Mouse (Mus musculus) stomach, postnatal 0 days (tissue): ENCODE measurements at regions not wholly inside any gene's neighbourhood (a gene's known extent, or its start where the extent isn't known, plus 50 kb on each side); places are given as distances from the start of the nearest gene placed in this dataset.

Experiments used
- ATAC-seq: fragments of 200-750 bp; cut with Nextera tagmentation; 2 replicates; pipeline ENCODE4 v1.8.0; 2017; ENCODE audit not compliant: low FRiP score, low TSS enrichment
- DNase-seq: peaks from one replicate; pipeline ENCODE4 v3.0.0-alpha.2; 2016; ENCODE audit warnings: low spot score
- H3K27ac ChIP-seq: fragments of 300-500 bp; sonication (generic); replicated peaks from 2 replicates; pipeline ENCODE4 v1.5.1; 2014; ENCODE audit warnings: mild to moderate bottlenecking, control low read depth
- H3K27me3 ChIP-seq: fragments of 300-500 bp; sonication (generic); 2 replicates; pipeline ENCODE4 v1.6.1; 2014; ENCODE audit warnings: low read length; ENCODE audit not compliant: control insufficient read depth, insufficient read depth
- H3K36me3 ChIP-seq: fragments of 300-500 bp; sonication (generic); 2 replicates; pipeline ENCODE4 v1.6.1; 2014; ENCODE audit warnings: low read length, mixed read lengths; ENCODE audit not compliant: control insufficient read depth, insufficient read depth
- H3K4me1 ChIP-seq: fragments of 300-500 bp; sonication (generic); replicated peaks from 2 replicates; pipeline ENCODE4 v1.6.1; 2014; ENCODE audit warnings: antibody characterized with exemption; ENCODE audit not compliant: control insufficient read depth, insufficient read depth
- H3K4me2 ChIP-seq: fragments of 300-500 bp; sonication (generic); replicated peaks from 2 replicates; pipeline ENCODE4 v1.6.1; 2014; ENCODE audit warnings: low read depth, mild to moderate bottlenecking, control low read depth, moderate library complexity
- H3K4me3 ChIP-seq: fragments of 300-500 bp; sonication (generic); 2 replicates; pipeline ENCODE4 v1.5.1; 2014; ENCODE audit warnings: low read depth, low read length, control low read depth
- H3K9ac ChIP-seq: fragments of 300-500 bp; sonication (generic); 2 replicates; pipeline ENCODE4 v1.6.1; 2014; ENCODE audit warnings: mild to moderate bottlenecking, low read length, control low read depth, mixed read lengths
- H3K9me3 ChIP-seq: fragments of 300-500 bp; sonication (generic); 2 replicates; pipeline ENCODE4 v1.6.1; 2016; ENCODE audit warnings: low read length; ENCODE audit not compliant: control insufficient read depth
- CTCF ChIP-seq: IDR thresholded peaks from 2 replicates; pipeline ENCODE4 v1.5.1; 2016; ENCODE audit warnings: antibody characterized with exemption, low read depth, mild to moderate bottlenecking, moderate library complexity
- EP300 ChIP-seq: optimal IDR thresholded peaks from 2 replicates; pipeline ENCODE3; 2016; ENCODE audit warnings: antibody characterized with exemption
- WGBS: fragments of 180-500 bp; shearing (Covaris S2); extraction: QIAGEN DNeasy Blood & Tissue Kit; methylation state at CpG from one replicate; pipeline ENCODE4 v1.1.7; 2014; 5-methylcytosine and 5-hydroxymethylcytosine counted together

DNA sequence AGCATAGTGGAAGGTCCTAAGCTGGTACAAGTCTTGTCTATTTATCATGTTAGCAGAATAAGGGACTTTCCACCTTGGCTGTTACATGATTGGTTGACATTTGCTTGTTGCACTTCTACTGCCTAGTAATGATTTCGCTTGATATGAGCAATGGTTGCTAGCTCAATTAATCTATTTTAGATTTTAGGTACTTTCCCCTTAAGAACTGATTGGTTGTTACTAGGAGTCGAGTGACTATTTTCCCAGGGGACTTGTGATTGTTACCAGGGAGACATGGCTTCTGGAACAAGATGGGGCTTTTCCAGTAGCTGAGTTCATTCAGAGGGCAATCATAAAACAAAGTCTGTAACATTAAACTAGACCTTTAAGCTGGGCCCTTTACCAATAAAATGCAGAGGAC lies 100.9 kb downstream of the Nup35 start:
- H3K27me3 ChIP-seq: no peaks in the 10 kb centered on the region
- WGBS: 56% methylated on average over 2 of the region's 2 CpGs
- no peak for ATAC-seq

DNA sequence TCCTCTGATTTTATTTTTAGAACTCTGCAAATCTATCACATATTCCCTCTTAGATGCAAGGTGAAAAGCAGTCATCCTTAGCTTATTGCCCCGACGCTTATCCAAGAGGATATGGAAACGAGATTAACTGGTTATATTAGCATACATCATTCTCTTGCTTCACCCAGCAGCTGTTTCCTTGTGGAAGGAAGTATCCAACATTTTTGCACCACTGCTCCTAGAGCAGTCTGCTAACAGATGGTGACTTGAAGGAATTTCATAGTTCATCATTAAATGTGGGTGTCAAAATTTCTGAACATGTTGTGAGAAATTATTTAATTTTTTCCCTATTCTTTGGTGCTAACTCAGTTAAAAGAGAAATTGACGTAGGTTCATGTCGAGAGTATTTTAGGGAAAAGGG lies 107.0 kb downstream of the Nup35 start:
- ATAC-seq: no peak
- 43% methylated on average over 5 of the region's 5 CpGs for WGBS

More for the DNA sequence above, 100.9 kb downstream of the Nup35 start:
- Histone ChIP-seq H3K9me3 (no peaks in the 10 kb centered on the region), H3K9ac (no peak overlapping the region), H3K36me3 (no peaks in the 10 kb centered on the region), H3K4me2 (no peak overlapping the region), H3K27ac (no peak overlapping the region), H3K4me1 (no peaks in the 10 kb centered on the region), H3K4me3 (no peak overlapping the region)
- TF ChIP-seq CTCF (no peak), EP300 (no peak)
- DNase-seq: no peak

DNA sequence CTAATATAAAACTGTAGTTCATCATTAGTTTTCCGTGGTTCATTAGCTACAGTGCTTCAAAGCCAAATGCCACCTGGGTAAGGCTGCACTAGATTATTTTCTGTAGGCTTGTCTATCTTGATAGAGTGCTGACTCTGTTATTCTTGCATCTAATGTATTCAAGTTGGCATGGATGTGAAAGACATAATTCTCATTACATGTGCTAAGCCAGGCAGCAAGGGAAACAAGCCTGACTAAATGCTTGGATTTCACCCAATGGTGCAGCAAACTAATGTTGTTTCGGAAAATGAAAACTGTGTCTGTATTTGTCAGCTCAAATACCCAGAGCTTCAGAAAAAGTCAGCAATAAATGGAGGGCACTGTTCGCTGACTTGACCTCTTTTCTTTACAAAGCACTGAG lies 114.3 kb downstream of the Nup35 start:
- Histone ChIP-seq H3K4me3 (no peak overlapping the region), H3K36me3 (no peaks in the 10 kb centered on the region), H3K27ac (no peak overlapping the region), H3K4me1 (no peaks in the 10 kb centered on the region), H3K9me3 (no peaks in the 10 kb centered on the region), H3K27me3 (no peaks in the 10 kb centered on the region), H3K9ac (no peak overlapping the region), H3K4me2 (no peak overlapping the region)
- DNase-seq (no peak), ATAC-seq (no peak)
- WGBS: 79% methylated on average over 3 of the region's 3 CpGs
- TF ChIP-seq EP300 (no peak), CTCF (no peak)

More for the DNA sequence above, 107.0 kb downstream of the Nup35 start:
- no peak for TF ChIP-seq EP300
- TF ChIP-seq CTCF: no peak
- Histone ChIP-seq H3K4me2 (no peak overlapping the region), H3K36me3 (no peaks in the 10 kb centered on the region), H3K4me3 (no peak overlapping the region), H3K9me3 (no peaks in the 10 kb centered on the region), H3K27me3 (no peaks in the 10 kb centered on the region), H3K4me1 (no peaks in the 10 kb centered on the region), H3K27ac (no peak overlapping the region), H3K9ac (no peak overlapping the region)
- no peak for DNase-seq

DNA sequence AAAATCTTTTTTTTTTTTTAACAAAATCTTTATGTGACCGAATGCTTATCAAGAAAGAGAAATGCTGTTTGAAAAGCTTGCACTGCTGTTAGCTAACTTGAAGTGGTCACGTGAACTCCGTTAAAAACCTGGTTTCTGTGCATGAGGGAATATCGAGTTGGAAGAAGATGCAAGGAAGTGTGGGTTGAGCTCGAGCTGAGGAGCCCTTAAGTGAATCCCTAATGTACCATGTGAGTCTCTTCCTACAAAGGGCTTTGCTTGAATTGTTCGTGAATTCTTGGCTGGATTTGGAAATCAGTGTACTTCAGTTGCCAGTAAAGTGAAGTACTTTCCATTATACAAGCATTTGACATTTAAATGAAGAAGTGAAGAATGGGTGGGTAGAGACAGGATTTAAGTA lies 129.7 kb downstream of the Nup35 start:
- DNase-seq (no peak), ATAC-seq (no peak)
- Histone ChIP-seq H3K27me3 (no peaks in the 10 kb centered on the region), H3K9me3 (no peaks in the 10 kb centered on the region), H3K36me3 (no peaks in the 10 kb centered on the region), H3K27ac (no peak overlapping the region), H3K4me3 (no peak overlapping the region), H3K4me2 (no peak overlapping the region), H3K9ac (no peak overlapping the region), H3K4me1 (no peaks in the 10 kb centered on the region)
- TF ChIP-seq CTCF (no peak), EP300 (no peak)
- WGBS: 68% methylated on average over 6 of the region's 6 CpGs

DNA sequence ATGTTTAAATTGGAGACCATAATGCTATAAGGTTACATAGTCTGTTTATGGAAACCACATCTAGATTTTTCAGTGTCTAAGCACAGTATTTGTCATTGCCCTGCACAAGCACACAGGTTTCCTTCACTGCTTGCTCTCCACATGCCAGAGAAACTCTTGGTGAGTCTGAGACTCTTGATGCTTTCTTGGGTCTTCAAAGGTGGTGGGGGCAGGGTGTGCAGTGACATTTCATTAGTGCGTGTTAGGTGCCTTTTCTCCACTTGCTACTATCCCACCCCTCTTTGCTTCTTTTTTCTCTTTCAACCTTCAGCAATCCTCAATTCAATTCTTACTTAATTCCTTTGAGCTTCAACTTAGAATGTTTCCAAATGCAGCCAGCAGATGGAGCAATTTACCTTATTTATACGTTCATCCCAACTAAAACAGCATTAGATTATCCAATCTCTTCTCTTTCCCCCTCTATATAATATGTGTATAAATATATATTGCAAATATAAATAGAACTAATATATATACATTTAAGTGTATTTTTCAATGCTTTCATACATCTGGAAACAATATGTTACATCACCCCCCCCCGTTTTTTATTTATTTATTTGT lies 145.1 kb downstream of the Nup35 start:
- Histone ChIP-seq H3K4me1 (no peaks in the 10 kb centered on the region), H3K4me3 (no peak overlapping the region), H3K27me3 (no peaks in the 10 kb centered on the region), H3K36me3 (no peaks in the 10 kb centered on the region), H3K9ac (no peak overlapping the region), H3K9me3 (no peaks in the 10 kb centered on the region), H3K27ac (no peak overlapping the region), H3K4me2 (no peak overlapping the region)
- ATAC-seq (no peak), DNase-seq (no peak)
- 28% methylated on average over 3 of the region's 3 CpGs for WGBS
- peak; percentile 77 for TF ChIP-seq CTCF
- no peak for TF ChIP-seq EP300

DNA sequence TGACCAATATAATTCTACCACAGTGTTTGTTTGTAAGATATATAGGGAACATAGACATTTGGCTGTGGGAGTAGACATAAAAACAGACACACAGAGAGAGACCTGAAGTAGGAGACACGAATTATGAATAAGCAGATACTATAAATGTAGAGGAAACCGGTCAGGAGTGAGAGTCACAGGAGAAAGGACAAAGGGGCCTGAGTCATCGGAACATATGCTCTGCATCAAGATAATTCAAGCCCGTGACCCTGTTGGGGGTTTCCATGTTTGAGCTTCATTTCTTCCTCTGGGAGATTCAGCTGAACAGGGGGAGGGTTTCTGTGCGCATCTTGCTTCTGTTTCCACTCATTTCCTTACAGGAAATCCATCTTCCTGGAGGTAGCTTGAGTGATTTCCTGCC lies 154.1 kb downstream of the Nup35 start:
- WGBS: 54% methylated on average over 5 of the region's 5 CpGs

More for the DNA sequence above, 154.1 kb downstream of the Nup35 start:
- no peaks in the 10 kb centered on the region for H3K4me1 ChIP-seq
- no peak for TF ChIP-seq CTCF
- no peak for TF ChIP-seq EP300
- DNase-seq (no peak), ATAC-seq (no peak)
- no peaks in the 10 kb centered on the region for H3K36me3 ChIP-seq
- H3K27ac ChIP-seq: no peak overlapping the region
- H3K27me3 ChIP-seq: no peaks in the 10 kb centered on the region
- H3K4me2 ChIP-seq: no peak overlapping the region
- no peak overlapping the region for H3K9ac ChIP-seq
- H3K4me3 ChIP-seq: no peak overlapping the region
- no peaks in the 10 kb centered on the region for H3K9me3 ChIP-seq
